Mouse (Mus musculus): Measurements from ENCODE around the gene Wdr26.

DNA sequence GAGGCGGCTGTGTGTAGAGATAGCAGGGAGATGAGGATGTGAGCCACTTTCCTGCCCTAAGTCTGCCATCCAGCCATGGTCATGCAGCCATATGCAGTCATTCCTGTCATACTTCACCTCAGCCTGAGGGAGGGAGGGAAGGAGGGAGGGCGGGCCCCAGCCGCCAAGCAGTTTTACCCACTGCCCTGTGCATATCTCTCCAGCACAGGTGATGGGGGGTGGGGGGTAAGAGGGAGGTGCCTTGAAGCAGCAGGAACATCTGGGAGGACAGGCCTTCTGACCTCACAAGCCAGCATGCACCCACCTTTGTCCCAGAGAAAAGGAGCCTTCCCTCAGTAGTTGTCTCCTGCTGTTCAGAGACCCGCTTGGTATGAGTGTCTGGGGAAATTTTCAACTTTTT, 4.5 kb upstream of the Wdr26 start:
- TF ChIP-seq POLR2A (IDR thresholded peaks at IDR 0.05; ENCODE audit: control insufficient read depth, low read depth, low read length): no peak
- TF ChIP-seq CTCF (IDR thresholded peaks at IDR 0.05; ENCODE audit: control insufficient read depth, insufficient read depth, insufficient replicate concordance, low read depth, low read length): no peak

All from testis, adult 2 months (tissue).